Mouse (Mus musculus): ENCODE measurements around the gene Plekhm3. TPM values are rescaled to one million over a fixed set of nuclear protein-coding genes. Genes with fewer than 3 reads are reported as not detected.

The Plekhm3 gene
- polyA plus RNA-seq, 1 experiment from 2014 or later, result 2.2 TPM

- TF ChIP-seq CTCF (IDR thresholded peaks at IDR 0.05; ENCODE audit: low read depth) (no peak), EP300 (optimal IDR thresholded peaks at IDR 0.05) (no peak)
- Histone ChIP-seq H3K4me1 (replicated peaks; ENCODE audit: control insufficient read depth, insufficient read depth) (no peaks in the 10 kb centered on the region), H3K4me2 (replicated peaks; ENCODE audit: low read depth) (no peak overlapping the region), H3K27ac (replicated peaks) (no peak overlapping the region), H3K9me3 (ENCODE audit: control insufficient read depth, low read length) (no peaks in the 10 kb centered on the region), H3K36me3 (ENCODE audit: control insufficient read depth, insufficient read depth, low read length) (no peaks in the 10 kb centered on the region), H3K4me3 (ENCODE audit: low read depth, low read length) (no peak overlapping the region), H3K27me3 (ENCODE audit: control insufficient read depth, insufficient read depth, low read length) (no peaks in the 10 kb centered on the region), H3K9ac (ENCODE audit: low read length) (no peak overlapping the region)
- no peak for ATAC-seq (ENCODE audit: low FRiP score, low TSS enrichment)
- WGBS, result 78% methylated on average over 7 of the region's 7 CpGs
- no peak for DNase-seq (ENCODE audit: low spot score)
These were observed 108.5 kb downstream of the Plekhm3 start for GRCm38 (mm10) chr1:64848081-64848480.

- TF ChIP-seq CTCF (IDR thresholded peaks at IDR 0.05; ENCODE audit: low read depth) (no peak), EP300 (optimal IDR thresholded peaks at IDR 0.05) (no peak)
- ATAC-seq (ENCODE audit: low FRiP score, low TSS enrichment), result no peak
- no peaks in the 10 kb centered on the region for H3K27me3 ChIP-seq (ENCODE audit: control insufficient read depth, insufficient read depth, low read length)
- no peaks in the 10 kb centered on the region for H3K36me3 ChIP-seq (ENCODE audit: control insufficient read depth, insufficient read depth, low read length)
- H3K4me1 ChIP-seq (replicated peaks; ENCODE audit: control insufficient read depth, insufficient read depth), result no peaks in the 10 kb centered on the region
- H3K4me3 ChIP-seq (ENCODE audit: low read depth, low read length), result no peak overlapping the region
- no peak overlapping the region for H3K4me2 ChIP-seq (replicated peaks; ENCODE audit: low read depth)
- no peak overlapping the region for H3K27ac ChIP-seq (replicated peaks)
- H3K9ac ChIP-seq (ENCODE audit: low read length), result no peak overlapping the region
- no peaks in the 10 kb centered on the region for H3K9me3 ChIP-seq (ENCODE audit: control insufficient read depth, low read length)
- no peak for DNase-seq (ENCODE audit: low spot score)
These were observed 109.1 kb downstream of the Plekhm3 start for GRCm38 (mm10) chr1:64847565-64847964.

DNA sequence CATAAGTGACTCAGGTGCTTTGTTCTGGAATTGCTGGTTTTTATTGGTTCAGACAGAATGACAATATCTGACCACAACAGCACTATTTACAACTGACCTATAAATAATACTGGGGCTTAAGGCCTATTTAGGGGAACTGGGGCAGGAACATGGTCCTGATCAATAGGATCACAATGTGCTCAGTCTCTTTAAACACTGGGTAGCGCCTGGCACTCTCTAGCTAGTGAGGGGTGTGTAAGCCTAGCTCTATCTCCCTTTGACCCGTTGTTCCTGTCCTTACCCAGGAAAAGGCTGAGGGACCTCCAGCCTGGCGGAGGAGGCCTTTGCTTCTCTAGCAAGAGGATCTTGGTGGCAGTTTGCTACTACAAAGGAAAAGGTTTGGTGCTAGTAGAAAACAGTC is 111.6 kb downstream of the Plekhm3 start:
- H3K9me3 ChIP-seq (ENCODE audit: control insufficient read depth, low read length), result no peaks in the 10 kb centered on the region
- no peaks in the 10 kb centered on the region for H3K4me1 ChIP-seq (replicated peaks; ENCODE audit: control insufficient read depth, insufficient read depth)
- TF ChIP-seq CTCF (IDR thresholded peaks at IDR 0.05; ENCODE audit: low read depth) (no peak), EP300 (optimal IDR thresholded peaks at IDR 0.05) (no peak)
- no peak overlapping the region for H3K9ac ChIP-seq (ENCODE audit: low read length)
- H3K36me3 ChIP-seq (ENCODE audit: control insufficient read depth, insufficient read depth, low read length), result no peaks in the 10 kb centered on the region
- H3K4me3 ChIP-seq (ENCODE audit: low read depth, low read length), result no peak overlapping the region
- no peaks in the 10 kb centered on the region for H3K27me3 ChIP-seq (ENCODE audit: control insufficient read depth, insufficient read depth, low read length)
- DNase-seq (ENCODE audit: low spot score) (no peak), ATAC-seq (ENCODE audit: low FRiP score, low TSS enrichment) (no peak)
- WGBS, result 76% methylated on average over 3 of the region's 3 CpGs
- H3K27ac ChIP-seq (replicated peaks), result no peak overlapping the region
- H3K4me2 ChIP-seq (replicated peaks; ENCODE audit: low read depth), result no peak overlapping the region

DNA sequence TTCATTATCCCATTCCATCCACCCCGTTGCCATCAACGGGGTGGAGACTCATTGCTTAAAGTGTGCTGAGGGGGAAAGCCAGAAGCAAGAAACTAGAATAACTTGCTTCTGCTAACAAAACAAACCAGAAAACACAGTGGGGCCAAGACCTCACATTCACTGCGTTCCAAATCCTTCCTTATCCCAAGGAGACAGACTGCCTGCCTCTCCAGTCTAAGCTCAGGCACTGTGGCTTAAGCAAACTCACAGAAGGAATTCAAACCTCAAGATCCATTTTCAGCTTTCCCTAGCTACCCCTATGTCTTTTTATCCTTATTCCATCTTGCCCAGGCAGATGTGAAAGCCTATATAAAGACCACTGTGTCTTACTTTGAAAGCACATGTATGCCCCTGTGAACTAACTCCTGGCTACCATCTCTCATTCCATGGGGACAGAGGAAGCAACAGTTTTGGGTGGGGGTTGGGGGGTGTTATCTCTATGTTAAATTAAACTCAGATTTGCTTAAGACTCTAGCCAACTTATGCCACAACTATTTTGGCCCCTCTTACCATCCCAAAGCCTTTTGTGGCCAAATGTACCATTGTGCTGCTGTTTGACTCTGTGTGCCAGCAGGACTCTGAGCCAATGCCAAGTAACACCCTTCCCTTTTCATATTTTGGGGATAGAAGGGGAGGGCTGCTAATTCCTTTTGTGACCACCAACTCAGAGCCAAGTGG is 112.6 kb downstream of the Plekhm3 start:
- H3K4me2 ChIP-seq (replicated peaks; ENCODE audit: low read depth), result no peak overlapping the region
- no peaks in the 10 kb centered on the region for H3K36me3 ChIP-seq (ENCODE audit: control insufficient read depth, insufficient read depth, low read length)
- no peak overlapping the region for H3K4me3 ChIP-seq (ENCODE audit: low read depth, low read length)
- DNase-seq (ENCODE audit: low spot score) (no peak), ATAC-seq (ENCODE audit: low FRiP score, low TSS enrichment) (no peak)
- no peaks in the 10 kb centered on the region for H3K4me1 ChIP-seq (replicated peaks; ENCODE audit: control insufficient read depth, insufficient read depth)
- H3K9me3 ChIP-seq (ENCODE audit: control insufficient read depth, low read length), result no peaks in the 10 kb centered on the region
- H3K27me3 ChIP-seq (ENCODE audit: control insufficient read depth, insufficient read depth, low read length), result no peaks in the 10 kb centered on the region
- H3K9ac ChIP-seq (ENCODE audit: low read length), result no peak overlapping the region
- no peak overlapping the region for H3K27ac ChIP-seq (replicated peaks)
- no peak for TF ChIP-seq CTCF (IDR thresholded peaks at IDR 0.05; ENCODE audit: low read depth)
- TF ChIP-seq EP300 (optimal IDR thresholded peaks at IDR 0.05), result no peak
- 33% methylated on average over 3 of the region's 3 CpGs for WGBS

GRCm38 (mm10) chr1:64840930-64841329 is 115.7 kb downstream of the Plekhm3 start:
- Histone ChIP-seq H3K4me2 (replicated peaks; ENCODE audit: low read depth) (no peak overlapping the region), H3K4me3 (ENCODE audit: low read depth, low read length) (no peak overlapping the region), H3K9me3 (ENCODE audit: control insufficient read depth, low read length) (no peaks in the 10 kb centered on the region), H3K27ac (replicated peaks) (no peak overlapping the region), H3K27me3 (ENCODE audit: control insufficient read depth, insufficient read depth, low read length) (no peaks in the 10 kb centered on the region), H3K9ac (ENCODE audit: low read length) (no peak overlapping the region), H3K4me1 (replicated peaks; ENCODE audit: control insufficient read depth, insufficient read depth) (no peaks in the 10 kb centered on the region), H3K36me3 (ENCODE audit: control insufficient read depth, insufficient read depth, low read length) (no peaks in the 10 kb centered on the region)
- DNase-seq (ENCODE audit: low spot score), result no peak
- no peak for ATAC-seq (ENCODE audit: low FRiP score, low TSS enrichment)
- TF ChIP-seq CTCF (IDR thresholded peaks at IDR 0.05; ENCODE audit: low read depth) (no peak), EP300 (optimal IDR thresholded peaks at IDR 0.05) (no peak)
- WGBS, result 45% methylated on average over 1 of the region's 1 CpGs

DNA sequence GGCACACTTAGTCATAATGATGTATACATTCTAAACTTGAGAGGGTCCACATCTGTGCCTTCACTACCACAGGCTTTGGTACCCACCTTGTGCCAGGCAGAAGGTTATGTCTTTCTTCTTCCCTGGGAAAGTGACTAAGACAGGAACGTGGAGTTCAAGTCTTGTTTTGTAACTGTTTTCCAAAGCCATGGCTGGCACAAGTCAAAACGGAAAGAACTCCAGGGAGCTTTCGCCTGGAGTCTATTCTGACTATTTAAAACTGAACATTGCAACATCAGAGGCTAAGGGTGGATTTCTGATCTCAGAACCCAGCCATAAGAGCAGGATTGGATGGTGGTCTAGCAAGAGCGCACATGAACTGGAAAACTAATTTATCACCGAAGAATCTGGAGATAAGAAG is 120.0 kb downstream of the Plekhm3 start:
- no peaks in the 10 kb centered on the region for H3K36me3 ChIP-seq (ENCODE audit: control insufficient read depth, insufficient read depth, low read length)
- no peak overlapping the region for H3K27ac ChIP-seq (replicated peaks)
- H3K9ac ChIP-seq (ENCODE audit: low read length), result no peak overlapping the region
- no peaks in the 10 kb centered on the region for H3K4me1 ChIP-seq (replicated peaks; ENCODE audit: control insufficient read depth, insufficient read depth)
- no peaks in the 10 kb centered on the region for H3K9me3 ChIP-seq (ENCODE audit: control insufficient read depth, low read length)
- DNase-seq (ENCODE audit: low spot score), result no peak
- ATAC-seq (ENCODE audit: low FRiP score, low TSS enrichment), result no peak
- no peak for TF ChIP-seq EP300 (optimal IDR thresholded peaks at IDR 0.05)
- no peak for TF ChIP-seq CTCF (IDR thresholded peaks at IDR 0.05; ENCODE audit: low read depth)
- H3K4me2 ChIP-seq (replicated peaks; ENCODE audit: low read depth), result no peak overlapping the region
- H3K27me3 ChIP-seq (ENCODE audit: control insufficient read depth, insufficient read depth, low read length), result no peaks in the 10 kb centered on the region
- H3K4me3 ChIP-seq (ENCODE audit: low read depth, low read length), result no peak overlapping the region
- 82% methylated on average over 5 of the region's 5 CpGs for WGBS
